Mouse (Mus musculus) thymus, postnatal 36 days (tissue): ENCODE data around the gene Lce1g.

Experiments
- DNase-seq, 2 experiments: peaks; one replicate each; pipeline ENCODE4 v3.0.0; 2022; ENCODE audit warnings: mixed read lengths in 2 of 2

Gene Lce1g

GRCm38 (mm10) chr3:92752238-92752637 is at the start of gene Lce1g:
Gene Lce1g (minus strand): TSS chr3:92752338.
- DNase-seq, result no peak

- no peak for DNase-seq
Measured at GRCm38 (mm10) chr3:92790414-92790813, 38.3 kb upstream of the Lce1g start, which contains the start of gene Lce1j. Gene Lce1j (minus strand): TSS chr3:92790514.

- DNase-seq, result no peak
Measured at GRCm38 (mm10) chr3:92778799-92779198, 26.7 kb upstream of the Lce1g start, which contains the start of gene Lce1i. Gene Lce1i (minus strand): TSS chr3:92778899.

- no peak for DNase-seq
Measured at GRCm38 (mm10) chr3:92771573-92771972, 19.4 kb upstream of the Lce1g start.

- no peak for DNase-seq
Measured at GRCm38 (mm10) chr3:92764965-92765364, 12.8 kb upstream of the Lce1g start, which contains the start of gene Lce1h. Gene Lce1h (minus strand): TSS chr3:92765065.

- no peak for DNase-seq
Measured at GRCm38 (mm10) chr3:92753197-92753596, 1.1 kb upstream of the Lce1g start.

GRCm38 (mm10) chr3:92738996-92739395 is 13.1 kb downstream of the Lce1g start, which contains the start of gene Gm38119:
Gene Gm38119 (minus strand): TSS chr3:92739096.
- no peak for DNase-seq

- DNase-seq, result no peak
Measured at GRCm38 (mm10) chr3:92722631-92723030, 29.5 kb downstream of the Lce1g start.

- no peak for DNase-seq
Measured at GRCm38 (mm10) chr3:92720250-92720649, 31.9 kb downstream of the Lce1g start, which contains the start of gene Lce1f. Gene Lce1f (minus strand): TSS chr3:92720350.

- DNase-seq, result no peak
Measured at GRCm38 (mm10) chr3:92715122-92715521, 37.0 kb downstream of the Lce1g start.

- no peak for DNase-seq
Measured at GRCm38 (mm10) chr3:92708974-92709373, 43.2 kb downstream of the Lce1g start, which contains the start of gene Lce1e. Gene Lce1e (minus strand): TSS chr3:92709074.
